Mouse (Mus musculus) thymus, adult 18-20 months (tissue): ENCODE data around the gene R3hdm2.

ENCODE experiments used
- DNase-seq, 2 experiments: peaks; one replicate each; pipeline ENCODE4 v3.0.0; 2022; ENCODE audit warnings: mixed read lengths in 2 of 2

R3hdm2 gene

GRCm38 (mm10) chr10:127353909-127354895 lies 25.9 kb upstream of the R3hdm2 start, which contains the start of gene Inhbe:
Gene Inhbe (minus strand): TSS chr10:127354411.
- DNase-seq = no peak

GRCm38 (mm10) chr10:127355336-127355735 lies 24.8 kb upstream of the R3hdm2 start:
- no peak for DNase-seq

- DNase-seq = no peak
These were observed 19.4 kb upstream of the R3hdm2 start for GRCm38 (mm10) chr10:127360714-127361113.

GRCm38 (mm10) chr10:127367116-127367515 lies 13.0 kb upstream of the R3hdm2 start:
- DNase-seq = no peak

GRCm38 (mm10) chr10:127368273-127368672 lies 11.9 kb upstream of the R3hdm2 start:
- DNase-seq = no peak

- DNase-seq = no peak
These were observed 10.0 kb upstream of the R3hdm2 start, which contains the start of gene Inhbc for GRCm38 (mm10) chr10:127369834-127370820. Gene Inhbc (minus strand): TSS chr10:127370431.

GRCm38 (mm10) chr10:127371023-127371422 lies 9.1 kb upstream of the R3hdm2 start:
- DNase-seq = no peak

- no peak for DNase-seq
These were observed 2.4 kb upstream of the R3hdm2 start for GRCm38 (mm10) chr10:127377700-127378099.

GRCm38 (mm10) chr10:127379654-127380053 lies 473 bp upstream of the R3hdm2 start:
- DNase-seq = no peak

- peak; percentile 24 to 38 for DNase-seq
These were observed 928 bp downstream of the R3hdm2 start for GRCm38 (mm10) chr10:127380767-127381742.

- no peak for DNase-seq
These were observed 1.6 kb downstream of the R3hdm2 start for GRCm38 (mm10) chr10:127381743-127382134.

GRCm38 (mm10) chr10:127391774-127392173 lies 11.6 kb downstream of the R3hdm2 start:
- DNase-seq = no peak

GRCm38 (mm10) chr10:127404701-127405100 lies 24.6 kb downstream of the R3hdm2 start:
- DNase-seq = no peak

GRCm38 (mm10) chr10:127407391-127407790 lies 27.3 kb downstream of the R3hdm2 start:
- DNase-seq = no peak

- DNase-seq = no peak
These were observed 32.0 kb downstream of the R3hdm2 start for GRCm38 (mm10) chr10:127412101-127412500.

- no peak for DNase-seq
These were observed 32.6 kb downstream of the R3hdm2 start for GRCm38 (mm10) chr10:127412776-127413175.

GRCm38 (mm10) chr10:127413585-127413984 lies 33.5 kb downstream of the R3hdm2 start:
- DNase-seq = no peak

- no peak for DNase-seq
These were observed 34.0 kb downstream of the R3hdm2 start for GRCm38 (mm10) chr10:127414141-127414540.

- no peak for DNase-seq
These were observed 40.0 kb downstream of the R3hdm2 start for GRCm38 (mm10) chr10:127420131-127420530.

- DNase-seq = no peak
These were observed 40.7 kb downstream of the R3hdm2 start for GRCm38 (mm10) chr10:127420676-127421353.

GRCm38 (mm10) chr10:127422047-127422446 lies 41.9 kb downstream of the R3hdm2 start:
- no peak for DNase-seq
